ENCODE assay signal across 8 mouse cellular contexts in genomic region chr9:61898401-61898800, GRCm38 (mm10). TPM values are rescaled to one million over a fixed set of nuclear protein-coding genes. Genes with fewer than 3 reads are reported as not detected.
DNase-seq lines count a peak whose midpoint lies in the region; TF ChIP-seq lines count a peak whose summit lies in the region.

No protein-coding gene starts in this region.

- DNase-seq in CD8-positive naive resting alpha-beta T cell, adult 2 months (ENCODE audit: low read depth in 2 of 2, low spot score in 2 of 2): peak; percentile 38 to 59
- peak; percentile 90 for DNase-seq in adrenal gland, postnatal 14 days
- DNase-seq in heart, postnatal 10 days: peak; percentile 87 to 91
- DNase-seq in layer of hippocampus, adult 9-11 months: peak; percentile 58
- peak; percentile 78 to 85 for DNase-seq in lung, postnatal 4 days
- peak; percentile 58 to 73 for DNase-seq in right cerebral cortex, postnatal 36 days (ENCODE audit: low spot score in 2 of 2)
- peak; percentile 67 to 90 for DNase-seq in urinary bladder, postnatal 4 days (ENCODE audit: low spot score in 2 of 2)

- TF ChIP-seq POLR2A in embryonic fibroblast, embryonic 13.5 days (IDR thresholded peaks at IDR 0.05; ENCODE audit: low read depth, low read length): no peak

- no peak overlapping the region for H3K27ac ChIP-seq in embryonic fibroblast, embryonic 13.5 days (ENCODE audit: insufficient read depth, low read length)

- intact Hi-C loops in heart, postnatal 10 days (cut with DNase I): loop anchor here (5.0 to 10.0 kb wide), 3 partner anchors 66 to 854 kb away; no protein-coding TSS in a partner anchor

- H3K4me1 ChIP-seq in embryonic fibroblast, embryonic 13.5 days (ENCODE audit: control insufficient read depth, insufficient read depth, low read length): no peaks in the 10 kb centered on the region

- no peak overlapping the region for H3K4me3 ChIP-seq in embryonic fibroblast, embryonic 13.5 days (ENCODE audit: insufficient read depth, low read length)

- peak; percentile 86 for TF ChIP-seq CTCF in embryonic fibroblast, embryonic 13.5 days (IDR thresholded peaks at IDR 0.05; ENCODE audit: borderline replicate concordance, insufficient read depth, low read length)

RNA-seq across cellular contexts. Expression of gene Rplp1, which starts 15.9 kb away (rescaled TPM):
- total RNA-seq in adrenal gland, postnatal 14 days (2021): 1,575 and 2,047 TPM in 2 replicates
- 3,879 and 4,235 TPM in 2 replicates for polyA plus RNA-seq in embryonic fibroblast, embryonic 13.5 days (2011; ENCODE audit: insufficient read length, low read depth, missing spikeins)
- total RNA-seq in heart, postnatal 10 days (2021): 1,000 to 10,000 TPM; 1,715 to 1,777 TPM

RNA-seq across cellular contexts. Expression of gene Kif23, which starts 48.2 kb away (rescaled TPM):
- total RNA-seq in adrenal gland, postnatal 14 days (2021): 25.6 and 26.2 TPM in 2 replicates
- polyA plus RNA-seq in embryonic fibroblast, embryonic 13.5 days (2011; ENCODE audit: insufficient read length, low read depth, missing spikeins): 54.7 and 91.4 TPM in 2 replicates
- total RNA-seq in heart, postnatal 10 days (2021): 10 to 100 TPM; 22.9 to 28.4 TPM
